Mouse (Mus musculus): Measurements from ENCODE around the gene Tagln2.
A peak's percentile ranks its signal among the peaks of the same experiment; 100 is the strongest.

Tagln2 gene

DNA sequence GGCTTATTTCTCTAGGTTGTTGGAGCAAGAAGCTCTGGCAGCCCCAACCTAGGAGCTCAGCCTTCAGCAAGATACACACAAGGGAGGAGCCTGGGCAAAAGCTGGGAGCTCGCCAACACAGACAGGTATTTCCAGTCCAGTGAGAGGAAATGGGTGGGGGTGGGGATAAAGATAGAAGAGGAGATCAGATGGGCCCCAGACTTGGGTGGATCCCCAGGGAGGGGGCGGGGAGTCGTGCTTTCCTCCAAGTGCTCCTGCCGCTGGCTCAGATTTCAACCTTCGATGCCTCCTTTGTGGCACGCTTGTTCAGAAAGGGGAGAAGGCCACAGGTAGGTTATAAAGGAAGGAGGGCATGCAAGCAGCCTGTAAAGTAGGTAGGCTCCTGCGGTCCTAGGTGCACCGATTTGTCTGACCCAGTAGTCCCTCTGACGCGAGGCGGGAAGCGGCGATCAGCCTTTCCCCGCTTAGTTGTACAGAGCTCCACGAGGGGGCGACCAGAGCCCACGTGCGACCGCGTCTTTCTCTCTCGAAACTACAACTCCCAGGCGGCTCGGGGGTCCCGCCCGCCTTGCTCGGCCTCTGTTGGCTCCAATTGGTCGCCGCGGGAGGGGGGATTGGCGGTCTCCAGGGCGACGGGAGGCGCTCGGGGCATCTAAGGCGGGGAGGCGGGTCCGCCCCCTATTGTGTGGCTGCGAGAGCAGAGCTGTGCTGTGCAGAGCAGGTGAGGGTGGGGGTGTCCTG is 18.1 kb upstream of the Tagln2 start, which contains the start of gene Igsf9:
TSS of gene Igsf9 (plus strand) at position 249 of the 741 bp plus-strand sequence.
- DNase-seq, result peak; percentile 98

GRCm38 (mm10) chr1:172482518-172483360 is 17.1 kb upstream of the Tagln2 start:
- DNase-seq, result no peak

DNA sequence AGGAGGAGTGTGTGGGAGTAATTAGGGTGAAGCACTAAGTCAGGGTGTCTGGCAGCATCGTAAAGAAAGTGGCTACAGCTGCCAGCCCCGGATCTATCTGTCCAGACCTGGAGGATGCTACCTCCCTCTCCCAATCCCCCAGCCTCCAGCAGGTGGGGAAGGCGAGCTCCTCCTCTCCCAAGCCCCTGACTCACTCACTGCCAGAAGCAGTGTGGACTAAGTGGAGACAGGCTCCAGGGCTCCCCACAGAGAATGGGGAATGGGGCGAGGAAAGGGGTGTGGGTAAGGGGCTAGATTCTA is 16.5 kb upstream of the Tagln2 start:
- no peak for DNase-seq

GRCm38 (mm10) chr1:172484236-172484635 is 15.6 kb upstream of the Tagln2 start:
- no peak for DNase-seq

DNA sequence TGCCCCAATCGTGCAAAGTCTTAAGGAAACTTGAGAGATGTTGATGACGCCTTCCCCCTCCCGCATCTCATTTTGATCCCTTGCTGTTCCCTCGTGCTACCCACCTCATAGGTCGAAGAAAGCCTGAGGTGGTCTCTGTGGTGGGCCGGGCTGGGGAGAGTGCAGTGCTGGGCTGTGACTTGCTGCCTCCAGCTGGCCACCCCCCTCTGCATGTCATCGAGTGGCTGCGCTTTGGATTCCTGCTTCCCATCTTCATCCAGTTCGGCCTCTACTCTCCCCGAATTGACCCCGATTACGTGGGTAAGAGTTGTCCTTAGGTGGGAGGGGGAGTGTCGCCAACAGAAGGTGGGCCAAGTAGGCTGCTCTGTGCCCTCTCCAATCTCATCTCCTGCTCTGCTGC is 15.2 kb upstream of the Tagln2 start:
- DNase-seq, result no peak

DNA sequence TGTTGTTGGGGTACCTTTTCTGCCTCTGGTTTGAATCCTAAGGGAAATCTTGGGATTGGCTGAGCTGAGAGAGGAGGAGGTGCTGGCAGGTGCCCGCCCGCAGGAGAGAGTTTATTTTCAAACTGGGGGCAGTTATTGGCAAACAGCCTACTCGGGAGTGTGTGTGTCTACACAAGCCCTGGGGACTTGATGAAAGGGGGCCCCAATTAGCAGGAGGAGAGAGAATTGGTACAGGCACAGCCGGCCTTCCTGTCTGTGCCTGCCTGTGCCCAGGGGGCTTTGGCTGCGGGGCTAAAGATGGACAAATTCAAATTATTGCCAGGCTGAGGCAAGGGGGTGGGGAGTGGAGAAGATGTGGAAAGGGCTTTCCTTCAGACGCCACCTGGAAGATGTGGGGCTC is 14.0 kb upstream of the Tagln2 start:
- DNase-seq, result no peak

- peak; percentile 75 for DNase-seq
Measured at GRCm38 (mm10) chr1:172486236-172486635, 13.6 kb upstream of the Tagln2 start.

DNA sequence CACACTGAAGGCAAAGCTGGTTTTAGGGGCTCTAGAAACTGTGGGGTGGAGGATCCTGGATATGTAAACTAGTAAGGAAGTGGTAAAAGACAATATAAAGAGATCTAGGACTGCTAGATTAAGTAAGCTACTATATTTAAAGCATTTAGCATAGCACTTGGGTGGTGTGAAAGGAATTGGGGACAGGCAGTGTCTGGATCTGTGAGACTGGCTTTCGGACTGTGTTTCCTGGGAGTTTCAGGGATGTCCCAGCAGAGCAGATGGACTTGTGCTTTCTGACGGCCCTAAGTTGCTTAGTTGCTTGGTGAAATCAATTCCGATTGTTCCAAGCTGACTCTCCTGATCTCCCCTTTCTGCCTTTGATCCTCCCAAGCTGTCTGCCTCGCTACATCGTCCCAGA is 13.2 kb upstream of the Tagln2 start:
- no peak for DNase-seq

DNA sequence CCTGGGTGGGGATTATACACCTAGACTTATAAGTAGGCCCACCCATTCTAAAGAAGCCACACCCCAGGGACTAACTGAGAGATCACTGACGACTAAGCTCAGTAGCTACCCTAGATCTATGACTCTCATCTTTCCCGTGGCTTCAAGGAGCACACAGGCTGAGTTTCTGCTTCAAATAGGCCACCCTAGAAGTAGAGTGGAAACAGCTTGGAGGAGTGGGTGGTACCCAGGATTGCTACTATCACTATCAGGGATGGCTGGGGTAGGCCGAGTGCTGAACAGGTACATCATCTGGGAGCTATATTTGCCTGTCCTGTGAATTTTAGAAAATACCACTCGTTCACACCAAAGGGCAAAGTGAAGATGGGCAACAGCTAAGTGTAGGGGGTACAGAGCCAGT is 12.0 kb upstream of the Tagln2 start:
- DNase-seq, result no peak

GRCm38 (mm10) chr1:172488831-172489230 is 11.0 kb upstream of the Tagln2 start:
- DNase-seq, result no peak

- no peak for DNase-seq
Measured at GRCm38 (mm10) chr1:172489585-172490250, 10.1 kb upstream of the Tagln2 start.

GRCm38 (mm10) chr1:172490261-172490661 is 9.6 kb upstream of the Tagln2 start:
- DNase-seq, result peak; percentile 85

GRCm38 (mm10) chr1:172492047-172492446 is 7.8 kb upstream of the Tagln2 start:
- no peak for DNase-seq

DNA sequence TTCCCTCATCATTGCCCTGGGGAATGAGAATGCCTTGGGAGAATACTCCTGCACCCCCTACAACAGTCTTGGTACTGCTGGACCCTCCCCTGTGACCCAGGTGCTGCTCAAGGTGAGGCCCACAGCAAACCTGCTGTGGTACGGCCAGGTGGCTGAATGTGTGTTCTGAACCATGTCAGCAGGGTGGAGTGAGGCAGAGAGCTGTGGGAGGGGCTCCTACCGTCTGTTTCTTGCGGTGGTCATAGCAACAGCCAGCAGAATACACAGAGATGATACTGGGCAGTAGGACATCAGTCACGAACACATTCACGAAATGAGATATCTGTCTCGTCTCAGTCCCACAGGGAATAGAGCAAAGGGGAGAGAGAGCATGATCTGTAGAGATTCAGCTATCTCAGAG is 6.3 kb upstream of the Tagln2 start:
- DNase-seq, result no peak

GRCm38 (mm10) chr1:172496030-172496429 is 3.8 kb upstream of the Tagln2 start:
- no peak for DNase-seq

- DNase-seq, result no peak
Measured at GRCm38 (mm10) chr1:172497428-172497827, 2.4 kb upstream of the Tagln2 start.

- DNase-seq, result peak; percentile 52
Measured at GRCm38 (mm10) chr1:172500451-172501370, 864 bp downstream of the Tagln2 start.

GRCm38 (mm10) chr1:172501371-172502144 is 1.7 kb downstream of the Tagln2 start:
- DNase-seq, result peak; percentile 35

DNA sequence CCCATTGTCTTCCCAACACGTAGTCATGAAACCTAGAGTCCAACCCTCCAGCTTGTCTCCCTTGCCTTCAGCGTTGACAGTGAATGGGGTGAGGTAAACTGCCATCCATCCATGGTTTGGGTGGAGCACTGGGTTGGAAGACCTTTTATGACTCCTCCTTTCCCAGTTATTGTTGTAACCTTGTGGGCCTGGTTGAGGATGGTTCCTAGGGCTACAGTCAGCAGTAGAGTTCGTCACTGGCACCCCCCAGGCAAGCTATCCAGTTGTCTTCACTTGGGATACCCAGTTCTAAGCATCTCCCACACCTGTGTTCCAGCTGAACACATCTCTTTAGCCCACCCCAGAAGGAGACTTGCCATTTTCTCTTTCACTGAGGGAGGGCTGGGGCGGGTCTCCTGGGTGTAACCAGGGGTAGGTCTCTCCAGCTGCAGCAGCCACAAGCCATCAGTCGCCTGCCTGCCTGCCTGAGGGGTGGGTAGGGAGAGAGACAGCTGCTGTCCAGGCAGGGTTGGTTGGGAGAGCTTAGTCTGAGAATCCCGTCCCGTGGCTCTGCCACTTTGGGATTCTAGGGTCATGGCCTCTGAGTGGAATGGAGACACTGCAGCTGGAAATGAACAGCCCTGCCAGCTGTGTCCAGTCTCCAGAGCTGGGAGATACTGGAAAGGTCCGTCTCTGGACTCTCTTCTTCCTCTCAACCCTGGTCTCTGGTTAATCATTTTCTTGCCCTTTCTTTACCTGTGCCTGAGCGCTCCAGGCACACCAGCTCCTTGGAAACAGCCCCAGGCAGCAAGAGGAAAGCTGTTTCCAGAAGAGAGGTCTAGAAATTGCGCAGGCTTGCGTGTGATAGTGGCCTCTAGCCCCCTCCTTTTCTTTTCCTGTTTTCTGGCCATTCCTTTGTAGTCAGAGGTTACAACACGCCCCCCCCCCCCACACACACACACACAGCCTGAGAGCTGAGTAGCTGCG is 2.6 kb downstream of the Tagln2 start:
- DNase-seq, result peak; percentile 35
